Mouse (Mus musculus) v-Abl transformed pro-B cells (cell line): Measurements from ENCODE around the gene Fam20c.

Experiments
- in situ Hi-C, 2 experiments: fragments of 400-800 bp; cut with MboI; formaldehyde crosslinking; loops; one replicate each; pipeline ENCODE4 v1.15.1; 2025; ENCODE audit not compliant: unreplicated experiment in 2 of 2

The Fam20c gene

GRCm38 (mm10) chr5:138857811-138858251 lies 103.5 kb downstream of the Fam20c start:
- in situ Hi-C loops: loop anchor here (5.0 to 25.0 kb wide), 3 partner anchors 214 to 654 kb away; no protein-coding TSS in a partner anchor
